Mouse (Mus musculus): ENCODE measurements at regions not wholly inside any gene's neighbourhood (a gene's known extent, or its start where the extent isn't known, plus 50 kb on each side); places are given as distances from the start of the nearest gene placed in this dataset.

DNA sequence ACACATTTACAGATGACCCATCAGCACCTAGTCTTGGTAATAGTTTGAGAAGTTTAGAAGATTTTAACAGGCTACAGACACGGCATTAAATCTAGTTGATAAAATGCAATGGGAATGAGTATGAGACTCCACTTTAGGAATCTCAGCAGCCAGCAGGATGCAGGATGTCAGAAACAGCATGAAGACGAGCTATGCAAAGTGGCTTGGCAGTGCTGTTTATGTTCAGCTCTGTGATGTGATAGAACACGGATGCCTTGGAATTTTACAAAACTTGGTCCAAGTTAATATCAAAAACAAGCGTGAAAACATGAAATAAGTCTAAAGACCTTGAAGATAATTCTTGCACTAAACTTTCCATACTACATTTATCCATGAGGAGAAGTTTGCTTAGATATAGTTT is 193.0 kb downstream of the Pou4f1 start:
- 84% methylated on average over 4 of the region's 4 CpGs for WGBS
- Histone ChIP-seq H3K27me3 (ENCODE audit: control insufficient read depth, insufficient read depth, low read length) (no peaks in the 10 kb centered on the region), H3K4me3 (ENCODE audit: low read depth, low read length) (no peak overlapping the region), H3K27ac (ENCODE audit: low read depth, low read length) (no peak overlapping the region), H3K9ac (ENCODE audit: low read length) (no peak overlapping the region), H3K9me3 (ENCODE audit: control insufficient read depth, low read length) (no peaks in the 10 kb centered on the region), H3K4me1 (replicated peaks; ENCODE audit: control insufficient read depth, insufficient read depth, low read length) (no peaks in the 10 kb centered on the region), H3K4me2 (ENCODE audit: low read depth, low read length, severe bottlenecking) (no peak overlapping the region), H3K36me3 (ENCODE audit: control insufficient read depth, insufficient read depth, low read length) (no peaks in the 10 kb centered on the region)
- ATAC-seq (replicated peaks; ENCODE audit: low FRiP score) (no peak), DNase-seq (ENCODE audit: low spot score) (no peak)

DNA sequence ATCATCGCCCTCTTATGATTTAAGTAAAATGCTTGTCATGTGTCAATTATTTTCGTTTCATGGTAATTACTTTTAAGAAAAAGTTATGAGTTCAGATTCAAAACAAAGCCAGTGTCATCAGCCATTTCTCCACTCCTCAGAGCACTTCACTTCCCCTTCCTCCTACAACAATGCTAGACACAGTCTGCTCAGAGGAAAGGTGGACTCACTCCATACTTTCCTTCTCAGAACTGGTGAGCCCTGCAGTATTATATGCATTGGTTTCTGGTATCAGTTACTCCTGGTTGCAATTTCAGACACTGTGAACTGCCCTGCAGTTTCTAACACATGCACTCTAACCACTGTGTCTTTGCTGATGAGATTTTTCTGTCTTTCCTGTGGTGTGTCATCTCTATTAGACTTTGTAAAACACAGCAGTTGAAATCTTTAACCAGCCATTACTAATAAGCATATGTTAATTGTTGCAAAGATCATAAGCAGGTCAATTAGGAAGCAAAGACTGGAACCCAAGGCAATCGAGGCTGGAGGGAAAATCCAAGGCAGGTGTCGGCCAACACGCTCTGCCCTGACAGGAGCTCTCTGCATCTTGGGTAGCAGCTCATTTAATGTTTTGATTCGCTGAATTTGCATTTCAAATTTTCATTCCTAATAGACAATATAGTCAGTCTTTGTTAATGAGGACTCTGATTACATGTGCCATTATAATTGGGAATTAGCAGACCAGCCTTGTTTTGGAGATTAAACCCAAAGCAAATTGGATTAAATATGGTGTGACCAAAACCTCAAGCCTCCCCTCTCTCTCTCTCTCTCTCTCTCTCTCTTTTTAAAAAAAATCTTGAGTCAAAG is 202.7 kb downstream of the Pou4f1 start:
- ATAC-seq (replicated peaks; ENCODE audit: low FRiP score) (no peak), DNase-seq (ENCODE audit: low spot score) (no peak)
- Histone ChIP-seq H3K36me3 (ENCODE audit: control insufficient read depth, insufficient read depth, low read length) (no peaks in the 10 kb centered on the region), H3K27ac (ENCODE audit: low read depth, low read length) (no peak overlapping the region), H3K9me3 (ENCODE audit: control insufficient read depth, low read length) (no peaks in the 10 kb centered on the region), H3K4me3 (ENCODE audit: low read depth, low read length) (no peak overlapping the region), H3K4me2 (ENCODE audit: low read depth, low read length, severe bottlenecking) (no peak overlapping the region), H3K9ac (ENCODE audit: low read length) (no peak overlapping the region), H3K4me1 (replicated peaks; ENCODE audit: control insufficient read depth, insufficient read depth, low read length) (no peaks in the 10 kb centered on the region), H3K27me3 (ENCODE audit: control insufficient read depth, insufficient read depth, low read length) (no peaks in the 10 kb centered on the region)
- WGBS = 64% methylated on average over 6 of the region's 6 CpGs

DNA sequence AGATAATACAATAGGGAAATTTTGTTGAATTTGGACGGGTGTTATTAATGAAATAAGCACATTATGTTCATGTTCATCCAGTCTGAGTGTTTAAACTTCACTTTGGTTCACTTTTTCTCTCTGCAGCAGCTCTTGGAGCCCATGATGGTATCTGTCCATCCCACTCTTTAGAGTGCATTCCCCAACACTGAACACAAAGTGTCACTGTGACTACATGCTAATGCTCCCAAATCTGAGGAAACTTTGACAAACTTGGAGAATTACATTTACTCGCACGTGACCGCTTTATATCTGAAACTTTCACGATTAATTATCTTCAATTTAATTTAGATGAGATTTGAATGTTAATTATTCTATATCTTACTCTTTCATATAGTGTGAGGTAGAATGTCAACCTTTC is 250.8 kb downstream of the Pou4f1 start:
- no peaks in the 10 kb centered on the region for H3K9me3 ChIP-seq (ENCODE audit: control insufficient read depth, low read length)
- H3K4me2 ChIP-seq (ENCODE audit: low read depth, low read length, severe bottlenecking) = no peak overlapping the region
- H3K27me3 ChIP-seq (ENCODE audit: control insufficient read depth, insufficient read depth, low read length) = no peaks in the 10 kb centered on the region
- H3K9ac ChIP-seq (ENCODE audit: low read length) = no peak overlapping the region
- ATAC-seq (replicated peaks; ENCODE audit: low FRiP score) (no peak), DNase-seq (ENCODE audit: low spot score) (no peak)
- 83% methylated on average over 5 of the region's 5 CpGs for WGBS
- H3K27ac ChIP-seq (ENCODE audit: low read depth, low read length) = no peak overlapping the region
- H3K4me3 ChIP-seq (ENCODE audit: low read depth, low read length) = no peak overlapping the region
- H3K4me1 ChIP-seq (replicated peaks; ENCODE audit: control insufficient read depth, insufficient read depth, low read length) = no peaks in the 10 kb centered on the region
- no peaks in the 10 kb centered on the region for H3K36me3 ChIP-seq (ENCODE audit: control insufficient read depth, insufficient read depth, low read length)

DNA sequence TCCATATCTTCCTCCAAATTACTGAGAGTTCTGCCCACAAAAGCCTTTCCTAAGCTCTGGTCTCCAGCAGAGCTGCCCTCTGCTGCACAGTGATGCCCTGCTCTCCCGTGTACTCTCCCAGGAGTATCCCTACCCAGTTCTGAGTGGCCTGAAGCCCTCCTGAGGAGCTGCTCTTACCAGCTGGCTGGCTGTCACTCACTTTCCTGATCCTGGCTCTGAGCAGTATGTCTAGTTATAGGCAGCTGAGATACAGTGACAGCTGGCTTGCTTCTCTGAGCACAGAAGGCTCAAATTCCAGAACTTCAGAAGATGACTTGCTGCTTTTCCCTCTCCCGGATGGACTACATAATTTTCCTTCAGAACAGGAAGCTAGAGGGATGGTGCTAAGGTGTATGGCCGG is 257.1 kb downstream of the Pou4f1 start:
- H3K9ac ChIP-seq (ENCODE audit: low read length) = no peak overlapping the region
- no peaks in the 10 kb centered on the region for H3K9me3 ChIP-seq (ENCODE audit: control insufficient read depth, low read length)
- H3K36me3 ChIP-seq (ENCODE audit: control insufficient read depth, insufficient read depth, low read length) = no peaks in the 10 kb centered on the region
- H3K4me3 ChIP-seq (ENCODE audit: low read depth, low read length) = no peak overlapping the region
- 63% methylated on average over 3 of the region's 3 CpGs for WGBS
- DNase-seq (ENCODE audit: low spot score) (no peak), ATAC-seq (replicated peaks; ENCODE audit: low FRiP score) (no peak)
- no peaks in the 10 kb centered on the region for H3K4me1 ChIP-seq (replicated peaks; ENCODE audit: control insufficient read depth, insufficient read depth, low read length)
- no peak overlapping the region for H3K4me2 ChIP-seq (ENCODE audit: low read depth, low read length, severe bottlenecking)
- H3K27ac ChIP-seq (ENCODE audit: low read depth, low read length) = no peak overlapping the region
- H3K27me3 ChIP-seq (ENCODE audit: control insufficient read depth, insufficient read depth, low read length) = no peaks in the 10 kb centered on the region

DNA sequence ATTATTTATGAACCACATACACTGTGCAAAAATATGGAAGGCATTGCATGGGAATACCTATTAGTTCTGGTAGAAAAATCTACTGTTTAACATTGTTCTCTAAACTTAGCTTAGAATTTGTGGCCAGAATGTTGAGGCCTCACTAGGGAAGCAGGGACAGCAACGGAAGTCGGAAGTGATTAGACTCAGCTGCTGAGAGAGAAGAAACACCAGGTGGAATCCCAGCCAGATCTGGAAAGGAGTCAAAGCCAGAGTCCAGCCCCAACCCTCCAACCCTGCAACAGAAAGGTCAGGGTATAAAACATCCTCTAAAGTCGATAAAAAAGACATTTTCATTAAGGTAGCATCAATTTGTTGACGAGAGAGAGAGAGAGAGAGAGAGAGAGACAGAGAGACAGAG is 258.9 kb downstream of the Pou4f1 start:
- WGBS = 90% methylated on average over 4 of the region's 4 CpGs
- Histone ChIP-seq H3K36me3 (ENCODE audit: control insufficient read depth, insufficient read depth, low read length) (no peaks in the 10 kb centered on the region), H3K9ac (ENCODE audit: low read length) (no peak overlapping the region), H3K9me3 (ENCODE audit: control insufficient read depth, low read length) (no peaks in the 10 kb centered on the region), H3K27me3 (ENCODE audit: control insufficient read depth, insufficient read depth, low read length) (no peaks in the 10 kb centered on the region), H3K4me2 (ENCODE audit: low read depth, low read length, severe bottlenecking) (no peak overlapping the region), H3K4me1 (replicated peaks; ENCODE audit: control insufficient read depth, insufficient read depth, low read length) (no peaks in the 10 kb centered on the region), H3K4me3 (ENCODE audit: low read depth, low read length) (no peak overlapping the region), H3K27ac (ENCODE audit: low read depth, low read length) (no peak overlapping the region)
- ATAC-seq (replicated peaks; ENCODE audit: low FRiP score) = no peak
- no peak for DNase-seq (ENCODE audit: low spot score)

DNA sequence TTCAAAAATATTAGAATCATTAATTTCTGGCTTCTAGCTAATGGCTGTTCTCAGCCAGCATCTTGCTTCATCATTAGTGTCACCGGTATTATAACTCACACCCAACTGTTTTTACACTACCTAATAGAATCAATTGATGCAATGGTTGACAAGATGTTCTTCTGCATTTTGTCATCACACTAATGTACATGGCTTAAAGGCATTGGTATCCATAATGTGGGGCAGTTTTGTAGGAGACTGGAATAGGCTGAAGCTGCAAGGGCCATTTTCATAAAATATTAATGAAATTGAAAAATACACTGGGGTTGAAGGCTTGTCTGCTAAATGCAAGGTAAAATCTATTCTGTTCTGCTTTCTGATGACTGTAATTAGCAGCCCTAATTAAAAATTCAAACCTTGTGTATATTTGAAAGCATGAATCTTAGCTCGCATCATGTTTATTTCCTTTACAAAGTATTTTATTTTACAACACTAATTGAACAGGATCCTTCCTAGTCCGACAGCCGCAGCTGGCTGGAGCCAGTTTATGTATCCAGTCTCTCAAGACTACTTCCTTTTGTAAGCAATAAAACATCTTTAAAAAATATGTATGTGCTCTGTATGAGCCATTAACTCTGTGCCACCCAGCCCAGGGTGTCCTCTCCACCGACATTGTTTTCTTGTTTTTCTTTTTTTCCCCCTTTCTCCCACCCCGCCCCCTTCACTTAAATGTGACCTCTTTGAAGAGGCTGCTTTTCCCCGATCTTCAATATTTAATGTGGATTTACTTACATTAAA is 259.6 kb downstream of the Pou4f1 start:
- no peak overlapping the region for H3K4me2 ChIP-seq (ENCODE audit: low read depth, low read length, severe bottlenecking)
- H3K4me1 ChIP-seq (replicated peaks; ENCODE audit: control insufficient read depth, insufficient read depth, low read length) = no peaks in the 10 kb centered on the region
- no peak overlapping the region for H3K27ac ChIP-seq (ENCODE audit: low read depth, low read length)
- WGBS = 90% methylated on average over 7 of the region's 7 CpGs
- no peaks in the 10 kb centered on the region for H3K27me3 ChIP-seq (ENCODE audit: control insufficient read depth, insufficient read depth, low read length)
- no peak overlapping the region for H3K9ac ChIP-seq (ENCODE audit: low read length)
- H3K9me3 ChIP-seq (ENCODE audit: control insufficient read depth, low read length) = no peaks in the 10 kb centered on the region
- no peak overlapping the region for H3K4me3 ChIP-seq (ENCODE audit: low read depth, low read length)
- DNase-seq (ENCODE audit: low spot score) (no peak), ATAC-seq (replicated peaks; ENCODE audit: low FRiP score) (no peak)
- no peaks in the 10 kb centered on the region for H3K36me3 ChIP-seq (ENCODE audit: control insufficient read depth, insufficient read depth, low read length)

DNA sequence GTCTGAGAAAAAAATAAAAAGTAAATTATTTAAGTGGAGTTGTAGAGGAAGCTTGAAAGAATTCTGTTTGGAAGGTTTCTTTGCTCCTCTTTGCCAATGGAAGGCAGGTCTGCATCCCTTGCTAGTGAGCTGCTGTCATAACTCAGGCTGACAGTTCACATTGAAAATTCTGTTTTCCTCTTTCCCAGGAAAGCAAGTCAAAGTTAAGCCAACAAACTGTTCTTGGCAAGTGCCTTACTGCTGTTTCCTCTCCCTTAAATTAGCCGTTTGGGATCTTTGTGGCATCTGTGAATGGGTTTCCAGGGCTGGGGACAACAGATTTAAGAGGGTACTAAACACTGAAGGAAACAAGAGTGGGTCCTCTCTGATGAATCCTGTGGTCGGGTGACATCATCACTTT is 261.2 kb downstream of the Pou4f1 start:
- DNase-seq (ENCODE audit: low spot score) = no peak
- no peaks in the 10 kb centered on the region for H3K27me3 ChIP-seq (ENCODE audit: control insufficient read depth, insufficient read depth, low read length)
- no peak overlapping the region for H3K27ac ChIP-seq (ENCODE audit: low read depth, low read length)
- H3K4me2 ChIP-seq (ENCODE audit: low read depth, low read length, severe bottlenecking) = no peak overlapping the region
- no peaks in the 10 kb centered on the region for H3K4me1 ChIP-seq (replicated peaks; ENCODE audit: control insufficient read depth, insufficient read depth, low read length)
- no peaks in the 10 kb centered on the region for H3K36me3 ChIP-seq (ENCODE audit: control insufficient read depth, insufficient read depth, low read length)
- no peak overlapping the region for H3K9ac ChIP-seq (ENCODE audit: low read length)
- H3K4me3 ChIP-seq (ENCODE audit: low read depth, low read length) = no peak overlapping the region
- ATAC-seq (replicated peaks; ENCODE audit: low FRiP score) = no peak
- no peaks in the 10 kb centered on the region for H3K9me3 ChIP-seq (ENCODE audit: control insufficient read depth, low read length)
- WGBS = 58% methylated on average over 2 of the region's 2 CpGs

DNA sequence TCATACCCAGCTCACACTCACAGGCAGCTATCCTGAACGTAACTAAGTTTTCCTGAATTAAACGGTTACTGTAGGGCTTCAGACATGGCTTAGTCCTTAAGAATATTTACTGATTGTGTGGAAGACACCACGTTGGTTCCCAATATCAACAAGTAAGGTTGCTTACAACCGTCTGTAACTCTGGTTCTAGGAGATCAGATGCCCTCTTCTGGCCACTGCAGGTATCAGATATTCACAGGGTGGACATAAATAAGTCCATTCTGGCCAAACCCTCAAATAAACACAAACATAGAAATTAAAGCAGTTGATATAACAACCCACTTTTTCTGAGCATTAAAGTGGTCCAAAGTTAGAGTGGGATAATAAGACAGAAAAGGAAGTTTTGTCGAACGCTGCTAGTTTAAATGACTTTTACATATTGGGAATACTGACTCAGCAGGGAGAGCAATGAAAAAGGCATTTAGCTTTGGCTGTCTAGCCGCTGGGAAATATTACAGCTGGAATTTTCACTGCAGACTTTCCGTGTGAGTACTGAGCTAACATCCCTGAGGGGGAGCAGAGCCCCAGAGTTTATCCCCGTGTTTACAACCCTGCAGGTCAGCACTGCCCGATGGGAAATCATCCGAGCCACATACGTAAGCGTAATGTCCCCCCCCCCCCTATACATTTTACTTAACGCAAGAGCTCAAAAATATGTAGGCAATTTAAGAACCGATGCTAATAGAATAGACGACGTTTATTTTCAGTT is 264.4 kb downstream of the Pou4f1 start:
- Histone ChIP-seq H3K27ac (ENCODE audit: low read depth, low read length) (no peak overlapping the region), H3K36me3 (ENCODE audit: control insufficient read depth, insufficient read depth, low read length) (no peaks in the 10 kb centered on the region), H3K9me3 (ENCODE audit: control insufficient read depth, low read length) (no peaks in the 10 kb centered on the region), H3K4me3 (ENCODE audit: low read depth, low read length) (no peak overlapping the region), H3K4me2 (ENCODE audit: low read depth, low read length, severe bottlenecking) (no peak overlapping the region), H3K9ac (ENCODE audit: low read length) (no peak overlapping the region), H3K4me1 (replicated peaks; ENCODE audit: control insufficient read depth, insufficient read depth, low read length) (no peaks in the 10 kb centered on the region), H3K27me3 (ENCODE audit: control insufficient read depth, insufficient read depth, low read length) (no peaks in the 10 kb centered on the region)
- ATAC-seq (replicated peaks; ENCODE audit: low FRiP score) (0 out of 2 replicates have a peak, but pooled peaks have one; percentile 12), DNase-seq (ENCODE audit: low spot score) (no peak)
- 79% methylated on average over 17 of the region's 17 CpGs for WGBS

Measured in forebrain, embryonic 11.5 days (tissue).